Mouse (Mus musculus): ENCODE data around the gene Insr. TPM values are rescaled to one million over a fixed set of nuclear protein-coding genes. Genes with fewer than 3 reads are reported as not detected.

Gene Insr
- polyA plus RNA-seq, 1 experiment, result 31.2 TPM

DNA sequence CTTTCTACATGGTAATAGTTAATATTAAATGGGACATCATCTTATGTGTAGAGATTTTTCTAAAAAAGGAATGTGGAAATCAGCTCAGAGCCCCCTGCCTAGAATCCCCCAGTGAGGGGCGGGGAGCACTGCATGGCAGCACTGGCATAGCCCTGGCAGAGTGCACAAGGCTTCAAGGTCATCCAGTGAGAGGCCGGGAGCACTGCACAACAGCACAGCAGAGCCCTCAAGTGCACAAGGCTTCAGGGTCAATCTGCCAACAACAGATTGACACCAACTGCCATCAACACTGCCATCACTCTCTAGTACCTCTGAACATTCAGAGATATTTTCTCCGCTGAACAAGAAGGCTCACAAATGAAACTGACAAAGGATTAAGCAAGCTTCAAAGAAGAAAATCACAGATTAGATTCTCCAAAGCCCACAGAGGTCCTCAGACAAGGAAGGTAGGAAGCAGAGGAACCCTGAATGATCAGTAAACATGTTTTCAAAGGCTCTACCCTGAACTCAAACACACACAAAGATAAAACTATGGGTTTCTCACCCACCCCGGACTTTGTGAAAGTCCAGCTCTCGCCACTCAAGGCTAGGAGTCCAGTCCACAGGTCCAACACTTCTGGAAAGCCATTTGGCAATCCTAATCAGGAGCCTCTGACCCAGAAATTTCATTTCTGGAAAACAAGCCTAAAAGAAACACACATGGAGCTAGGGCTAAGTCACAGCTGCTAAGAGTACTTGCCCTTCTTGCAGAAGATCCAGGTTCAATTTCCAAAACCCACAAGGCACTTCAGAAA is 23.1 kb downstream of the Insr start:
- Histone ChIP-seq H3K4me1 (ENCODE audit: control insufficient read depth, insufficient read depth, low read length) (no peaks in the 10 kb centered on the region), H3K4me3 (ENCODE audit: insufficient read depth, low read length) (no peak overlapping the region), H3K27ac (ENCODE audit: insufficient read depth, low read length) (no peak overlapping the region)
- TF ChIP-seq CTCF (IDR thresholded peaks at IDR 0.05; ENCODE audit: borderline replicate concordance, insufficient read depth, low read length), result no peak
- no peak for TF ChIP-seq POLR2A (IDR thresholded peaks at IDR 0.05; ENCODE audit: low read depth, low read length)

DNA sequence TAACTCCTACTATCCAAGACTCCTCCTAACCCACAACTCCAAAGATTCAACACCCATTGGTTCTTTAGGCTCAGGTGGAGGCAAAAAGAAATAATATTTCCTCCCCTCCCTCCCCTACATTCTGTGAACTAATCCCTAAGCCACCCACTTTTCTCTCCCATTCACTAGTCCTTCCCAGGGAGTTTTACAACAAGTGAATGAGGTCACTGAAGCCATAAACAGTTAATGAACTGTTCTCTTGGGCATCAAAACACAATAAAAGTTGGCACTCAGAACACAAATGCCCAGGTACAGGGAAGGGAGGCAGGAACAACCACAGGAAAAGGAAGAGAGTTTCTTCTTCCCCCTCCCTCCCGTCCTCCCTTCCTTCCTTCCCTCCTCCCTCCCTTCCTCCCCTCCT is 24.1 kb downstream of the Insr start:
- no peak for TF ChIP-seq CTCF (IDR thresholded peaks at IDR 0.05; ENCODE audit: borderline replicate concordance, insufficient read depth, low read length)
- TF ChIP-seq POLR2A (IDR thresholded peaks at IDR 0.05; ENCODE audit: low read depth, low read length), result no peak
- H3K4me3 ChIP-seq (ENCODE audit: insufficient read depth, low read length), result no peak overlapping the region

DNA sequence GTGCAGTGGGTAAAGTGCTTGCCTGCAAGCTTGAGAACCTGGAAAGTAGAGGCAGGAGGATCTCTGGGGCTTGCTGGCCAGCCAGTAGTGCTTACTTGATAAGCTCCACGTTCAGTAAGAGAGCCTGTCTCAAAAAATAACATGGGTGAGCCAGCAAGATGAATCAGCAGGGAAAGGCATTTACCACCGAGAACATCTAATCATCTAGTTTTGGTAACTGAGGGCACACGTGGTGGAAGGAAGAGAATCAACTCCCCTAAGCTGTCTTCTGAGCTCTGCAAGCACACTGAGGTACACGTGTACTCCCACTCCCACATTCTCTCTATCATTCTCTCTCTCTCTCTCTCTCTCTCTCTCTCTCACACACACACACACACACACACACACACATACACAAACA is 26.2 kb downstream of the Insr start:
- TF ChIP-seq POLR2A (IDR thresholded peaks at IDR 0.05; ENCODE audit: low read depth, low read length), result no peak
- no peak for TF ChIP-seq CTCF (IDR thresholded peaks at IDR 0.05; ENCODE audit: borderline replicate concordance, insufficient read depth, low read length)
- Histone ChIP-seq H3K4me3 (ENCODE audit: insufficient read depth, low read length) (no peak overlapping the region), H3K4me1 (ENCODE audit: control insufficient read depth, insufficient read depth, low read length) (no peaks in the 10 kb centered on the region)

More for the DNA sequence above, 24.1 kb downstream of the Insr start:
- Histone ChIP-seq H3K4me1 (ENCODE audit: control insufficient read depth, insufficient read depth, low read length) (no peaks in the 10 kb centered on the region), H3K27ac (ENCODE audit: insufficient read depth, low read length) (no peak overlapping the region)

DNA sequence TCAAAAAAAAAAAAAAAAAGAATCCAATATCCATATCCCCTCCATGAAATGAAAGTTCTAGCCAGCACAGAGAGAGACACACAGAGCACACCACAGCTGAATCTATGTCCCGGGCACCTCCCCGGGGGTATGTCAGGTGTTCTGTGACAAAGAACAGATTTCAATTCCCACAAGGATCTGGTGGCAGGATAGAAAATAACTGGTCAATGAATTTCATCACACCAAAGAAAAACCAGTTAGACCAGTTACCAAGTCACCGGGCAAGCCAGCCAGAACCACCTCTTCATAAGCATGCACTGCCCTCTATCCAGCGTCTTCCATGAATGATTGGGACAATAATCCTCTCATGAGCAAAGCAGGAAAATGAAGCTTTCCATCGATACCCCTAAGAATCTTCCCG is 26.8 kb downstream of the Insr start:
- Histone ChIP-seq H3K4me3 (ENCODE audit: insufficient read depth, low read length) (no peak overlapping the region), H3K27ac (ENCODE audit: insufficient read depth, low read length) (no peak overlapping the region), H3K4me1 (ENCODE audit: control insufficient read depth, insufficient read depth, low read length) (no peaks in the 10 kb centered on the region)
- TF ChIP-seq CTCF (IDR thresholded peaks at IDR 0.05; ENCODE audit: borderline replicate concordance, insufficient read depth, low read length) (no peak), POLR2A (IDR thresholded peaks at IDR 0.05; ENCODE audit: low read depth, low read length) (no peak)

More for the DNA sequence above, 26.2 kb downstream of the Insr start:
- no peak overlapping the region for H3K27ac ChIP-seq (ENCODE audit: insufficient read depth, low read length)

DNA sequence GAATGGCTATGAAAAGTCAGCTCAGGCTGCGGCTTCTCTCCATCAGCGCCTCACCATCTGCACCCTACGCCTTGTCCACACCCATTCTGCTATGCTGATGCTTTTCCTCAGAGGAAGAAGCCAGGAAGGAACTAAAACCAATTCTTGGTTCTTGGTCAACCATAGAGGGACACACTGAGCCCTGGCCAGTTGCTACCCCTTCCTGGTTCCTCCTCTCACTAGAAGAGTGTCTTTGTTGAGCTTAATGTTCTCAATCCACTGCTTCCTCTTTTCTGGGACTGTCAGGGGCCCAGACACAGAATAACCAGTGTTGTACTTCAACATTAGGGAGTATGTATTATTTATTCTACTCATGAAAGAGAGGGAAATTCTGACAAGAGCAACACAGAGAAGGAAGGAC is 28.3 kb downstream of the Insr start:
- Histone ChIP-seq H3K4me1 (ENCODE audit: control insufficient read depth, insufficient read depth, low read length) (no peaks in the 10 kb centered on the region), H3K27ac (ENCODE audit: insufficient read depth, low read length) (no peak overlapping the region), H3K4me3 (ENCODE audit: insufficient read depth, low read length) (no peak overlapping the region)
- TF ChIP-seq POLR2A (IDR thresholded peaks at IDR 0.05; ENCODE audit: low read depth, low read length) (no peak), CTCF (IDR thresholded peaks at IDR 0.05; ENCODE audit: borderline replicate concordance, insufficient read depth, low read length) (no peak)

DNA sequence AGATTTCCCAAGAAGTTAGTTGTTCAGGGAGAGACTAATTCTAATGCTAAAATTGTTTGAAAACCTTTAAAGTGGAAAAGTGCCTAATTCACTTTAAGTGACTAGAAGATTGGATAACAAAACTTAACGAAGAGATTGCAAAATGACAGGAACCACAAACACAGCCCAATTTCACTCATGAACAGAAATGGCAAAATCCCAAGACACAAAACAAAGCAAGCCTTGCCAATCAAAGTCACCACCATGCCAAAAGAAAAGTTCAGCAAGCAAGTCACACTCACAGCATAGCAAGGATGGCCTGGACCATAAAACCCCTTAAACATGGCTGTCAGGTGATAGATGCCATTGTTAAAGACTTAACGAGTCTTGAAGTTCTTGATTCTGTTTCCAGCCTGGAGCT is 29.5 kb downstream of the Insr start:
- no peak for TF ChIP-seq CTCF (IDR thresholded peaks at IDR 0.05; ENCODE audit: borderline replicate concordance, insufficient read depth, low read length)
- no peak for TF ChIP-seq POLR2A (IDR thresholded peaks at IDR 0.05; ENCODE audit: low read depth, low read length)
- Histone ChIP-seq H3K4me1 (ENCODE audit: control insufficient read depth, insufficient read depth, low read length) (no peaks in the 10 kb centered on the region), H3K27ac (ENCODE audit: insufficient read depth, low read length) (no peak overlapping the region), H3K4me3 (ENCODE audit: insufficient read depth, low read length) (no peak overlapping the region)

DNA sequence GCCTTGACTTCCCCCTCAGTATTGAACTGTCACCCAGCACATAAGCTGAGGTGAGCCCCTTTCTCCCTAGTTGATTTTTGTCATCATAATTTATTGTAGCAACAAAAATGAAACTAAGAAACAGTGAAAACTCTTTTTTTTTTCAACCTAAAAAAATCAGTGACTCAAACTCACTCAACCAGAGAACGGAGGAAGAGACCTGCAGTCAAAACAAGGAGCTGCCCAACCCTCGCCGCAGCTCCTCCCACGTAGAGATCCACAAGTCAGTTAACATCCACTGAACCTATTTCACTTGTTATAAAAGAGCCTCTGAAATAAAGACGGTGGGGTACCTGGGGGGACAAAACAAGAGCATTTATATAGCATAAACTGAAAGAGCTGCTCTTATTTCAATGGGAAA is 30.7 kb downstream of the Insr start:
- TF ChIP-seq CTCF (IDR thresholded peaks at IDR 0.05; ENCODE audit: borderline replicate concordance, insufficient read depth, low read length) (no peak), POLR2A (IDR thresholded peaks at IDR 0.05; ENCODE audit: low read depth, low read length) (no peak)
- H3K4me1 ChIP-seq (ENCODE audit: control insufficient read depth, insufficient read depth, low read length), result no peaks in the 10 kb centered on the region
- no peak overlapping the region for H3K27ac ChIP-seq (ENCODE audit: insufficient read depth, low read length)
- no peak overlapping the region for H3K4me3 ChIP-seq (ENCODE audit: insufficient read depth, low read length)

DNA sequence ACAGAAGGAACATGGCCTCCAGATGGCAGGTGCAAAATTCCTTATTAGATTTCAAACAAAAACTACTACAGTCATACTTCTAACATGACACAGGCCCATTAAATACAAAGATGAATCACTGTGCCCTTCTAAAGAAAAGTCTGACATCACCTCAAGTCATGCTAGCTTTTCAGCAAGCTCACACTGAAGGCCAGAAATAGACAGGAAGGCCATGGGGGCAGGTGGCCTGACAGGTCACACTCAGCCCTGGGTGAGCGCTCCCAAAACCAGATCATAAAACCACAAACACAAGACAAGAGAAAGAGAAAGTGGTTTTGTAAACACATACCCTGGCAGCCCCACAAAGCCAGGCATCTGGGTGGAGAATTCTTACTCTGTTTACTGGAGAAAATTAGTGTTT is 32.3 kb downstream of the Insr start:
- TF ChIP-seq CTCF (IDR thresholded peaks at IDR 0.05; ENCODE audit: borderline replicate concordance, insufficient read depth, low read length), result no peak
- TF ChIP-seq POLR2A (IDR thresholded peaks at IDR 0.05; ENCODE audit: low read depth, low read length), result no peak
- Histone ChIP-seq H3K27ac (ENCODE audit: insufficient read depth, low read length) (no peak overlapping the region), H3K4me3 (ENCODE audit: insufficient read depth, low read length) (no peak overlapping the region), H3K4me1 (ENCODE audit: control insufficient read depth, insufficient read depth, low read length) (no peaks in the 10 kb centered on the region)

DNA sequence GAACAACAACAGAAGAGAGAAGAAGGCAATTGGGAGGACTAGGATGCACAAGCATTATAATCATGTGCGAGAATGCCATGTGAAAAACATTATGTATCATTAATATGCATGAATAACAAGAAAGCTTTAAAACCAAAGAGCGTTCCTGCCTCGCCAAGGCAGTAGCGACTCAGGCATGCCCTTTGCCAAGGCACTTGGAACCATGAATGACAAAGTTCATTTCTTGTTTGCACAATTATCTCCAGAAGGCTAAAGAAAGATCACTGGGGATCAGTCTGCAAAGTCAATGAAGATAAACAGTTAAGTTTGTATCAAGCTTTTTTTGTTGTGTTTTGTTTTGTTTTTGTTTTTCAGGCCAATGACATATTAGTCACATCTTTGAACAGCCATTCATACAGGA is 36.2 kb downstream of the Insr start:
- Histone ChIP-seq H3K4me1 (ENCODE audit: control insufficient read depth, insufficient read depth, low read length) (no peaks in the 10 kb centered on the region), H3K4me3 (ENCODE audit: insufficient read depth, low read length) (no peak overlapping the region), H3K27ac (ENCODE audit: insufficient read depth, low read length) (no peak overlapping the region)
- TF ChIP-seq CTCF (IDR thresholded peaks at IDR 0.05; ENCODE audit: borderline replicate concordance, insufficient read depth, low read length) (no peak), POLR2A (IDR thresholded peaks at IDR 0.05; ENCODE audit: low read depth, low read length) (no peak)

DNA sequence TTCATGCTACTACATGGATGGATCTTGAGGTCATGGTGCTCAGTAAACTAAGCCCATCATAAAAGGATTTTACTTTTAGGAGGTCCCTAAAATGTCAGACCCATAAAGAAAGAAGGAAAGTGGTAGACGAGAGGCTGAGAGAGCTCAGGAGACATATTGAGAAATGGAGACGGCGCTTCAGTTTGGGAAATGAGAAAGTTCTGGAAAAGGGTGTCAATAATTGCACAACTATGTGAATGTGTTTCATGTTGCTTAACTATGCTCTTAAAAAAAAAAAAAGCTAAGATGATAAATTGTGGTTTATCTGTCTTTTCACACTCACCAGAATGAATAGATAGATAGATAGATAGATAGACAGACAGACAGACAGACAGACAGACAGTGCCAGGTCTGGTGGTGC is 38.7 kb downstream of the Insr start:
- TF ChIP-seq CTCF (IDR thresholded peaks at IDR 0.05; ENCODE audit: borderline replicate concordance, insufficient read depth, low read length) (no peak), POLR2A (IDR thresholded peaks at IDR 0.05; ENCODE audit: low read depth, low read length) (no peak)
- Histone ChIP-seq H3K27ac (ENCODE audit: insufficient read depth, low read length) (no peak overlapping the region), H3K4me3 (ENCODE audit: insufficient read depth, low read length) (no peak overlapping the region), H3K4me1 (ENCODE audit: control insufficient read depth, insufficient read depth, low read length) (no peaks in the 10 kb centered on the region)
